Comparison of ENCODE assay signal across 8 mouse cellular contexts in the genomic region with DNA sequence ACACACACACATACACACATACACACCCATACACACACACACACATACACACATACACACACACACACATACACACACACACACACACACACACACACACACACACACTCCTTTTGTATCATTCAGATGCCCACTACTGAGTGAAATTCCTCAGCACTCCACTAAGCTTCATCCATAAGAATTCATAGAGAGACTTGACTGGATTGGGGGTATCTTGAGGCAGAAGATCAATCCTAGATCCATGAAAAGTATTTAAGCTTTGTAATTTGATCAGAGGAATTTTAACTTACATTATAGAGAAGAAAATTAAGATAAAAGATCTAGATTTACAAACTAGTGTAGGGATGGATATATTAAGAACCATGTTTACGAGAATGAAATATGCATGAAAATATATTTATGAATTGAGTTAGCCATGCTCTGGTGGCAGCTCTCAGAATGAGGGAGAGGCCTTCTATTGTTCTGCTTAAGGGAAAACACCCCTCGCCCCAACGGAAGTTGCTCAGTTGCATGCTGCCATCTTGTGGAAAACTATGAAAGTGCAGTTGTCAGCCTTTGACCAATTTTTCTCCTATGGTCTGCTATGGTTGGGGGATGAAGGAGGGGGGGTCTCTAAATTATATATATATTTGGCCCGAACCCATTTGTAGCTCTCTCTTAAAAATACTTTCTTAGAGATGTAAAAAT.
DNase-seq lines count a peak whose midpoint lies in the region; ATAC-seq and TF ChIP-seq lines count a peak whose summit lies in the region.

No protein-coding gene starts in this region.

- H3K4me1 ChIP-seq in forebrain, embryonic 13.5 days, result 0 out of 2 replicates have a peak, but pooled peaks cover 3% of the 10 kb centered on the region

- H3K36me3 ChIP-seq in forebrain, embryonic 13.5 days (ENCODE audit: poor library complexity, severe bottlenecking), result no peaks in the 10 kb centered on the region

- no peaks in the 10 kb centered on the region for H3K27me3 ChIP-seq in forebrain, embryonic 13.5 days

- peak; percentile 34 for DNase-seq in MEL-GATA-1-ER (ENCODE audit: extremely low read depth, low read depth)
- DNase-seq in brain, embryonic 14.5 days (ENCODE audit: low read depth), result peak; percentile 91
- peak; percentile 28 to 69 for DNase-seq in layer of hippocampus, adult 18-20 months (ENCODE audit: low spot score in 2 of 2)
- peak; percentile 73 for DNase-seq in lung, postnatal 36 days
- DNase-seq in retina, embryonic 14.5 days (ENCODE audit: low spot score), result peak; percentile 92
- peak; percentile 23 to 33 for DNase-seq in urinary bladder, postnatal 36 days (ENCODE audit: low spot score in 2 of 2)

- TF ChIP-seq POLR2A in brain, embryonic 14.5 days (IDR thresholded peaks at IDR 0.05; ENCODE audit: borderline replicate concordance, extremely low read depth, insufficient read depth, insufficient read length, poor library complexity, severe bottlenecking), result no peak

- H3K9ac ChIP-seq in forebrain, embryonic 13.5 days, result no peak overlapping the region

- H3K4me2 ChIP-seq in forebrain, embryonic 13.5 days, result no peak overlapping the region

- H3K4me3 ChIP-seq in forebrain, embryonic 13.5 days, result no peak overlapping the region

- H3K27ac ChIP-seq in forebrain, embryonic 13.5 days, result no peak overlapping the region

- TF ChIP-seq CTCF in brain, embryonic 14.5 days (IDR thresholded peaks at IDR 0.05; ENCODE audit: borderline replicate concordance, extremely low read depth, insufficient read depth, insufficient read length), result peak; percentile 92

- ATAC-seq in forebrain, embryonic 13.5 days, result peak; percentile 92
- peak; percentile 90 for ATAC-seq in hematopoietic stem cell, adult 5-6 weeks (replicated peaks in 1 of 2; ENCODE audit: insufficient read depth in 1 of 2, low FRiP score in 2 of 2, low TSS enrichment in 1 of 2, low read depth in 1 of 2, poor library complexity in 2 of 2, severe bottlenecking in 2 of 2)

- H3K9me3 ChIP-seq in forebrain, embryonic 13.5 days (replicated peaks), result no peaks in the 10 kb centered on the region

- WGBS in forebrain, embryonic 13.5 days, result 5% methylated on average over 4 of the region's 4 CpGs

Comparison
In these comparisons a context has a peak if more than half of its experiments do, and no peak if none do; other contexts are left out.
1. DNase-seq: peak in every context shown above with its lines; median percentile 92 in retina, embryonic 14.5 days; 91 in brain, embryonic 14.5 days; 73 in lung, postnatal 36 days; 48 in layer of hippocampus, adult 18-20 months; 34 in MEL-GATA-1-ER; 28 in urinary bladder, postnatal 36 days.